In genomic region chr17:27120561-27121024, GRCm38 (mm10) we compare ENCODE assay signal across 9 mouse cellular contexts. TPM values are rescaled to one million over a fixed set of nuclear protein-coding genes. Genes with fewer than 3 reads are reported as not detected.
DNase-seq lines count a peak whose midpoint lies in the region; ATAC-seq and TF ChIP-seq lines count a peak whose summit lies in the region.
"Had no signal": no experiment of that assay in that cellular context is flagged by ENCODE, and none has a peak within 500 bp of the region (broad histone marks: within the 10 kb centered on the region; RNA-seq: fewer than 3 reads in every experiment).

No protein-coding gene starts in this region.

- no peak overlapping the region for H3K9ac ChIP-seq in hindbrain, embryonic 15.5 days
- H3K9ac ChIP-seq: liver, embryonic 15.5 days had no signal

- H3K27me3 ChIP-seq in hindbrain, embryonic 15.5 days, result no peaks in the 10 kb centered on the region
- H3K27me3 ChIP-seq in testis, adult 2 months (ENCODE audit: control insufficient read depth, insufficient read depth, low read length), result no peaks in the 10 kb centered on the region
- H3K27me3 ChIP-seq: liver, embryonic 15.5 days had no signal

- peaks cover 37% of the 10 kb centered on the region for H3K4me1 ChIP-seq in hindbrain, embryonic 15.5 days (replicated peaks)
- peaks cover 4% of the 10 kb centered on the region; the same call in 1 of the 2 replicates for H3K4me1 ChIP-seq in testis, adult 2 months (ENCODE audit: control insufficient read depth, insufficient read depth, low read length)

- no peaks in the 10 kb centered on the region for H3K9me3 ChIP-seq in hindbrain, embryonic 15.5 days
- H3K9me3 ChIP-seq: liver, embryonic 15.5 days had no signal

- peak overlapping the region; percentile 32; the same call in 1 of the 2 replicates for H3K4me2 ChIP-seq in hindbrain, embryonic 15.5 days
- H3K4me2 ChIP-seq: liver, embryonic 15.5 days had no signal

- H3K4me3 ChIP-seq in hindbrain, embryonic 15.5 days, result no peak overlapping the region
- no peak overlapping the region for H3K4me3 ChIP-seq in testis, adult 2 months (ENCODE audit: control insufficient read depth, low read depth, low read length)
- H3K4me3 ChIP-seq: liver, embryonic 15.5 days had no signal

- DNase-seq in left cerebral cortex, adult 18-20 months (ENCODE audit: low spot score in 2 of 2), result peak; percentile 70 to 72
- no peak for DNase-seq in left cerebral cortex, adult 11 months (ENCODE audit: low spot score)
- peak; percentile 97 for DNase-seq in cerebellum, adult 9-11 months
- DNase-seq in frontal cortex, adult 2 months (ENCODE audit: extremely low spot score in 1 of 2, low spot score in 1 of 2), result peak; percentile 53 to 74
- DNase-seq in left cerebral cortex, postnatal 4 days, result peak; percentile 92
- peak; percentile 51 for DNase-seq in naive thymus-derived CD4-positive, alpha-beta T cell, adult 2 months (ENCODE audit: low read depth)

- TF ChIP-seq POLR2A in testis, adult 2 months (IDR thresholded peaks at IDR 0.05; ENCODE audit: control insufficient read depth, low read depth, low read length), result no peak

- peak; percentile 59; the same call in 1 of the 2 replicates for TF ChIP-seq CTCF in testis, adult 2 months (IDR thresholded peaks at IDR 0.05; ENCODE audit: control insufficient read depth, insufficient read depth, insufficient replicate concordance, low read depth, low read length)

- H3K36me3 ChIP-seq in hindbrain, embryonic 15.5 days, result 0 out of 2 replicates have a peak, but pooled peaks cover 10% of the 10 kb centered on the region
- H3K36me3 ChIP-seq in testis, adult 2 months (ENCODE audit: control insufficient read depth, insufficient read depth, low read length), result no peaks in the 10 kb centered on the region

- 5% methylated on average over 17 of the region's 18 CpGs for WGBS in hindbrain, embryonic 15.5 days

- H3K27ac ChIP-seq in hindbrain, embryonic 15.5 days (replicated peaks), result 0 out of 2 replicates have a peak overlapping the region, but pooled peaks have one; percentile 34
- no peak overlapping the region for H3K27ac ChIP-seq in testis, adult 2 months (ENCODE audit: control insufficient read depth, insufficient read depth, low read depth, low read length)

- intact Hi-C loops in left cerebral cortex, postnatal 4 days (cut with DNase I), result no loop called here

- peak; percentile 31; the same call in 1 of the 2 replicates for ATAC-seq in hindbrain, embryonic 15.5 days (ENCODE audit: low FRiP score, low read depth)

RNA-seq across cellular contexts. Expression of gene Uqcc2, which starts 13.1 kb away (rescaled TPM):
- total RNA-seq in left cerebral cortex, adult 18-20 months (2021), result 100 to 1,000 TPM; 242 to 270 TPM
- polyA plus RNA-seq in frontal cortex, adult 2 months (2012; rRNA removed), result 327 and 355 TPM in 2 replicates
- polyA plus RNA-seq in hindbrain, embryonic 15.5 days (2015; fragmentation: Nextera tagmentation; extraction: Ambion mirVana), result 379 and 389 TPM in 2 replicates
- 100 to 1,000 TPM; 170 to 186 TPM for total RNA-seq in left cerebral cortex, postnatal 4 days (2021)
- polyA plus RNA-seq in testis, adult 2 months (2012; rRNA removed), result 1,024 and 1,028 TPM in 2 replicates

RNA-seq across cellular contexts. Expression of gene Ip6k3, which starts 47.0 kb away (rescaled TPM):
- total RNA-seq in left cerebral cortex, adult 18-20 months (2021), result under 1 TPM; 0.60 to 0.70 TPM
- polyA plus RNA-seq in frontal cortex, adult 2 months (2012; rRNA removed), result 1.1 and 1.3 TPM in 2 replicates
- 0.26 and 0.28 TPM in 2 replicates for polyA plus RNA-seq in hindbrain, embryonic 15.5 days (2015; fragmentation: Nextera tagmentation; extraction: Ambion mirVana)
- total RNA-seq in left cerebral cortex, postnatal 4 days (2021), result not detected
- 0.05 and 0.06 TPM in 2 replicates for polyA plus RNA-seq in testis, adult 2 months (2012; rRNA removed)
